Mouse (Mus musculus): ENCODE measurements at regions not wholly inside any gene's neighbourhood (a gene's known extent, or its start where the extent isn't known, plus 50 kb on each side); places are given as distances from the start of the nearest gene placed in this dataset.
"Not testable (repeated sequence)": the region's sequence is repeated elsewhere in the genome, so short reads cannot be mapped to it uniquely, and the experiment has no call there.

- DNase-seq (ENCODE audit: extremely low spot score, low read depth, low spot score), result no peak
Observed at GRCm38 (mm10) chr4:67378632-67379031, 551.2 kb downstream of the Tlr4 start.

- no peak for DNase-seq (ENCODE audit: extremely low spot score, low read depth, low spot score)
Observed at GRCm38 (mm10) chr4:67387834-67388233, 560.5 kb downstream of the Tlr4 start.

GRCm38 (mm10) chr4:67402977-67403376 is 575.6 kb downstream of the Tlr4 start:
- DNase-seq (ENCODE audit: extremely low spot score, low read depth, low spot score), result no peak

GRCm38 (mm10) chr4:67424064-67424463 is 596.7 kb downstream of the Tlr4 start:
- no peak for DNase-seq (ENCODE audit: extremely low spot score, low read depth, low spot score)

GRCm38 (mm10) chr4:67425712-67426111 is 598.3 kb downstream of the Tlr4 start:
- no peak for DNase-seq (ENCODE audit: extremely low spot score, low read depth, low spot score)

- DNase-seq (ENCODE audit: extremely low spot score, low read depth, low spot score), result no peak
Observed at GRCm38 (mm10) chr4:67447835-67448234, 620.5 kb downstream of the Tlr4 start.

GRCm38 (mm10) chr4:67459871-67460270 is 632.5 kb downstream of the Tlr4 start:
- not testable (repeated sequence) for DNase-seq (ENCODE audit: extremely low spot score, low read depth, low spot score)

GRCm38 (mm10) chr4:67473034-67473433 is 645.6 kb downstream of the Tlr4 start:
- no peak for DNase-seq (ENCODE audit: extremely low spot score, low read depth, low spot score)

GRCm38 (mm10) chr4:67477264-67477845 is 650.0 kb downstream of the Tlr4 start:
- DNase-seq (ENCODE audit: extremely low spot score, low read depth, low spot score), result peak; percentile 26

GRCm38 (mm10) chr4:67478081-67478480 is 650.7 kb downstream of the Tlr4 start:
- no peak for DNase-seq (ENCODE audit: extremely low spot score, low read depth, low spot score)

- no peak for DNase-seq (ENCODE audit: extremely low spot score, low read depth, low spot score)
Observed at GRCm38 (mm10) chr4:67522235-67522634, 694.9 kb downstream of the Tlr4 start.

GRCm38 (mm10) chr4:67523158-67523557 is 695.8 kb downstream of the Tlr4 start:
- no peak for DNase-seq (ENCODE audit: extremely low spot score, low read depth, low spot score)

- no peak for DNase-seq (ENCODE audit: extremely low spot score, low read depth, low spot score)
Observed at GRCm38 (mm10) chr4:67529586-67529985, 702.2 kb downstream of the Tlr4 start.

GRCm38 (mm10) chr4:67539466-67539865 is 712.1 kb downstream of the Tlr4 start:
- DNase-seq (ENCODE audit: extremely low spot score, low read depth, low spot score), result no peak

- DNase-seq (ENCODE audit: extremely low spot score, low read depth, low spot score), result peak; percentile 20
Observed at GRCm38 (mm10) chr4:67546013-67546412, 718.6 kb downstream of the Tlr4 start.

GRCm38 (mm10) chr4:67547957-67548356 is 720.6 kb downstream of the Tlr4 start:
- no peak for DNase-seq (ENCODE audit: extremely low spot score, low read depth, low spot score)

GRCm38 (mm10) chr4:67553511-67553910 is 726.1 kb downstream of the Tlr4 start:
- no peak for DNase-seq (ENCODE audit: extremely low spot score, low read depth, low spot score)

GRCm38 (mm10) chr4:67574816-67575215 is 747.4 kb downstream of the Tlr4 start:
- DNase-seq (ENCODE audit: extremely low spot score, low read depth, low spot score), result no peak

- DNase-seq (ENCODE audit: extremely low spot score, low read depth, low spot score), result no peak
Observed at GRCm38 (mm10) chr4:67589501-67589900, 762.1 kb downstream of the Tlr4 start.

- no peak for DNase-seq (ENCODE audit: extremely low spot score, low read depth, low spot score)
Observed at GRCm38 (mm10) chr4:67589976-67590727, 762.8 kb downstream of the Tlr4 start.

- no peak for DNase-seq (ENCODE audit: extremely low spot score, low read depth, low spot score)
Observed at GRCm38 (mm10) chr4:67607166-67607565, 779.8 kb downstream of the Tlr4 start.

GRCm38 (mm10) chr4:67614486-67615067 is 787.2 kb downstream of the Tlr4 start:
- no peak for DNase-seq (ENCODE audit: extremely low spot score, low read depth, low spot score)
